Mouse (Mus musculus) embryo, embryonic 9.5 days (tissue): ENCODE data around the gene Tex36.
A peak's percentile ranks its signal among the peaks of the same experiment; 100 is the strongest.

ENCODE experiments used
- DNase-seq: peaks from one replicate; pipeline ENCODE4 v3.0.0-alpha.2; 2017; ENCODE audit errors: extremely low spot score

Tex36 gene

GRCm38 (mm10) chr7:133602058-133602457, at the start of gene Tex36:
Gene Tex36, minus strand, starts transcription at chr7:133602158.
- DNase-seq, result no peak

DNA sequence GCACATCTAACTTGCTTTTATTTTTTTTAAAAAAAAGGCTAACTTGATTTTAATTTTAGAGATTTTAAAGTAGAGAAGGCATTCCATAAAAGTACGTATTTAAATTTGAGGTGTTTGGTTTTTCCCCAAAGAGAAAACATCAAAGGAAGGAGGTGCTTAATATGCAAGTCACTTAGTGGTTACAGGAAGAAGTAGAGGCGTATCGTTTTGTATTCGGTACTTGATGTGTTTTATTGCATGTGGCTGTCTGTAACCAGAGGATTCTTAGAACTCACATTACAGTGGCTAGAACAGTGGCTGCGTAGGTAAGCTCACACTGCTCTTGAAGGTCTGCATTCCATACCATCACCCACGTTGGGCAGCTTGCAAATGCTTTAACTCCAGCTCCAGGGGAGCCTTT, 43.8 kb upstream of the Tex36 start:
- DNase-seq, result no peak

DNA sequence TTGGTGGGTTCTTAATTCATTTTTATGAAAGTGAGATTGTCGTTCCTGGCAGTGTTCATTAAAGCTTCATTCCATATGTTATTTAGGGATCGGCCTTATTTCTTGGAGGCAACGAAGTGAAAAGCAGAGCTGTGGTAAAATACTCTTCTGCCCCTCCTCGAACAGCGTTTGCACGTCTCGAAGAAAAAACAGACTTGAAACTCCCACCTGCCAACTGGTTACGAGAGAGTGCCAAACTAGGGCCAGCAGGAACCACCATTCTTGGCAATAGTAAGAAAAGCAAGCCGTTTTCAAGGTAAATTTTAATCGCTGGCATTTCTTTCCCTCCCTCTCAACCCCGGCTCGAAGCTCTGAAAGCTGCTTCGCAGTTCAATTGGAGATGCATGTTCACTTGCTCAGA, 36.9 kb upstream of the Tex36 start:
- DNase-seq, result no peak

DNA sequence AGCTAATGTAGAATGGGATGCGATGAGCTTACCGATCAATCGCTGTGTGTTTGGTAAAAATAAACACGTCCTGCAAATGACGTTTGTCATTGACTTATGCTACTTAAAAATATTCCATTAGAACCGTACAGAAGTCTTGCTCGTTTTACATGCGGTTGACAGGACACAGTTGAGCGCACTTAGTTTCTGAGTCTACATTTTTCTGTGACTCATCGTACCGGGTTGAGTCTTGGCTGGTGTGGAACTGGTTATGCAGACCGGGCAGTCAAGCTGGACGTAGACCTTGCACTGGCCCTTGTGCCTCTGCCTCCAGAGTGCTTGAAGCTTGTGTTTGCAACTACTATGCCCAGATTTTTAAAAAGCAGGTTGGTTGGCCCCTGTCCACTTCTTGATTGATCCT, 36.3 kb upstream of the Tex36 start:
- no peak for DNase-seq

DNA sequence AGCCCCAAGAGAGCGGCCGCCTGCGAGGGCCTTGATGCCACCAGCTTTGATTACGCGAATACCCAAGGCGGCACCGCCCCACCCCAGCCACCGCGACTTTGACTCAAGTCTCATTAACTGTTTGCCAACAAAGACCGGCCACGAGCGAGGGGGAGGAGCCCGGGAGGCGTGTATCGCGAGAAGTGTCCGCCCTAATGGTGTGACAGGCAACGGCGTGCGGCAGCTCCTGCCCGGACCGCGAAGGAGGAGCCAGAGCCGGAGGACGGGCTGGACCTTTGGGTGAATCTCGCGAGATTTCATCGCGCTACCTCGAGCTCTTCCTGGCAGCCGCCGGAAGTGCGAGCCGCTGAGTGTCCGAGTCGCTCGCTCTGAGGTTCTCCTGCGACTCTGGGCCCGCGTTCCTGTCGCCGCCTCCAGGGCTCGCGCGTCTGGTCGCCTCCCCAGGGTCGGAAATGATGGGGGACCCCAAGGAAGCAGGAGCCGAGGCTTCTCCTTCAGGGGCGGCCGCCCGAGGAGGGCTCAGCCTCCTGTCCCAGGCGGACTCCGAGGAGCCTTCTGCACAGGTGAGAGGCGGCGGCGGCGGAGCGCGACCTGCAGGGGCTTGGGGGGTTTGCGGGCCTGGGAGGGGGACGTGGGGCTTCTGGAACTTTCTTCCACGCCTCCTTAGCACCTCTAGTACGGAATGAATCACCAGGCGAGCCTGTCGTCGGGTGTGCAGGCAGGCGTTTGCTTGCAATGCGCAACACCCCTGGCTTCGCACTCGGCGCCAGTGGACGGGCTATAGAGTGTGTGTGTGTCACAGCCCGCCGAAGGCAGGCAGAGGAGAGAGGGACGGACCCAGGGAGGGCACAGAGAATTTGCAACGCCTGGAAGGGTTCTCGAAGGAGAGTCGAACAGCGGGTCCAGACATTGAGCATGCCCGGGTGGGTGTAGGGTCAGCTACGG, 35.7 kb upstream of the Tex36 start, which contains the start of gene Edrf1:
Gene Edrf1 (plus strand): TSS at position 183 of the 945 bp plus-strand sequence.
- peak; percentile 99 for DNase-seq

DNA sequence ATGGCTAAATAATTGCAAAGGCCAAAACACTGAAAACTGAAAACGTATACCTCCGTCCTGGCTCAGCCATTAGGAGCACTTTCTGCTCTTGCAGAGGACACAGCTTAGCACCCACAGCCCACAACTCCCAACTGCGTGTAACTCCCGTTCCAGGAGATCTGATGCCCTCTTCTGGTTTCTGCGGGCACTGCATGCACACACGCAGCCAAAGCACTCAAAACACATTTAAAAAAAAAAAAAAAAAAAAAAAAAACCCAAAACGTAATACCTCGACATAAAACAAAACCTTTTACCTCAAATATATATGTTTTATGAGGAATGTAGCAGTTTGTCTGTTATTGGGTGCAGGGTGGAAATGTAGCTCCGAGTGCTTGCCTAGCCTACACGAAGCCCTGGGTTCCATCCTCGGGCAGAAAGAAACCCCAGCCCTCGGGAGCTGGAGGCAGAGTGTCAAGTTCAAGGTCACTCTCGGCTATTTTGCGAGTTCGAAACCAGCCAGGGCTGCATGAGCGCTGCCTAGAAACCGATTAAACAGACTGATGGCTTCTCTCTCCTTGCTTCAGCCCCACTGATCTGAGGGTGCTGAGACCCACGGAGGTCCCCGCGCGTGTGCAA, 34.9 kb upstream of the Tex36 start:
- DNase-seq, result peak; percentile 87

- peak; percentile 28 for DNase-seq
These were observed 33.1 kb upstream of the Tex36 start for GRCm38 (mm10) chr7:133634932-133635650.

GRCm38 (mm10) chr7:133632476-133632875, 30.5 kb upstream of the Tex36 start:
- DNase-seq, result peak; percentile 52

- DNase-seq, result no peak
These were observed 28.9 kb upstream of the Tex36 start for GRCm38 (mm10) chr7:133630821-133631220.

GRCm38 (mm10) chr7:133627184-133627936, 25.4 kb upstream of the Tex36 start:
- no peak for DNase-seq

GRCm38 (mm10) chr7:133623226-133623625, 21.3 kb upstream of the Tex36 start:
- no peak for DNase-seq

DNA sequence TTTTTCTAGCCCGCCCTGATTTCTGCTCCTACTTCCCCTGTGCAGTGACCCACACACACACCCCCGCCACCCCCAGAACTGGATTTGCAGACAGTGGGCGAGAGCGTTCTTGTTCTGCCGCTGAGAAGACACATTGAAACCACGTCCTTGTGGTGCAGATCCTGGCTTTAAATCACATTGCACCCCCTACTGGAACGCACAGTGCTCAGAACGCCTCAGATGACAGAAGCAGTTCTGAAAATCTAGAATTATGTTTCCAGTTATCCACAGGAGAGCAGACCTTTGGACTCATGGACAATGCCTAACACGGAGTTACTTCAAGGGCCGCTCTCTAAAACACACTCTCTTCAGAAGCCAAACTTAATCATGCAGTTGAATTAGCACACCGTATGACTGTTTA, 18.8 kb upstream of the Tex36 start:
- DNase-seq, result peak; percentile 10

- no peak for DNase-seq
These were observed 11.0 kb upstream of the Tex36 start for GRCm38 (mm10) chr7:133612981-133613380.

GRCm38 (mm10) chr7:133609585-133609984, 7.6 kb upstream of the Tex36 start:
- no peak for DNase-seq

- no peak for DNase-seq
These were observed 6.8 kb upstream of the Tex36 start for GRCm38 (mm10) chr7:133608631-133609340.

DNA sequence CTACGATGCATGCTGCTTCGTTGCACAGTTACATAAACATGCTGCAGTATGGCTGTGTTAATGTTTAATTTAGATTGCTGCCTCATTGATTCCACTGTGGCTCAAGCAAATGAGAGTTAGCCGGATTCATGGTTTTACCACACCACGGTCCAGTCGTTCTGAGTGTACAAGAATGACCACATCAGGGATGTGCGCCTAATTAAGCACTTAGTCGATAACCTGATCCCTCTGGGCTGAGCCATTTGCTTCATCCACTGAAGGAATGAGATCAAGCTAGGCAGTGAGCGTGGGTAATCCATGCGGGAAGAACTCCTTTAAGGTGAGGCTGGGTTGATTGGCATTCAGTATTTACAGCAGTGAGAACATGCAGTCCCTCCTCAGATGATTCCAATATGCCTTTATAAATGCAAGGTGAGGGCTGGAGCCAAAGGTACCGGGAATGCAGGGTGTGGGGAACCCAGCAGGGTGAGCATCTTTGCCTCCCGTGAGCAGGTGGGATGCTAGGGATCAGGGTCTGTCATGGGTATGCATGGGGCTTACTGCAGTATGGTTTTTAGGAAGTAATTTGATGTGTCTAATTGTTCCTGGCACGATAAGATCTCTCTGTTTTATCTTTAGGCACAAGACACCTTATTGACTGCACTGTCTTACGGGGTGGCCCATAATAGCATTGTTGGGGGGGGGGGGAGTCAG, 6.1 kb upstream of the Tex36 start:
- DNase-seq, result no peak

GRCm38 (mm10) chr7:133607331-133607730, 5.4 kb upstream of the Tex36 start:
- no peak for DNase-seq

DNA sequence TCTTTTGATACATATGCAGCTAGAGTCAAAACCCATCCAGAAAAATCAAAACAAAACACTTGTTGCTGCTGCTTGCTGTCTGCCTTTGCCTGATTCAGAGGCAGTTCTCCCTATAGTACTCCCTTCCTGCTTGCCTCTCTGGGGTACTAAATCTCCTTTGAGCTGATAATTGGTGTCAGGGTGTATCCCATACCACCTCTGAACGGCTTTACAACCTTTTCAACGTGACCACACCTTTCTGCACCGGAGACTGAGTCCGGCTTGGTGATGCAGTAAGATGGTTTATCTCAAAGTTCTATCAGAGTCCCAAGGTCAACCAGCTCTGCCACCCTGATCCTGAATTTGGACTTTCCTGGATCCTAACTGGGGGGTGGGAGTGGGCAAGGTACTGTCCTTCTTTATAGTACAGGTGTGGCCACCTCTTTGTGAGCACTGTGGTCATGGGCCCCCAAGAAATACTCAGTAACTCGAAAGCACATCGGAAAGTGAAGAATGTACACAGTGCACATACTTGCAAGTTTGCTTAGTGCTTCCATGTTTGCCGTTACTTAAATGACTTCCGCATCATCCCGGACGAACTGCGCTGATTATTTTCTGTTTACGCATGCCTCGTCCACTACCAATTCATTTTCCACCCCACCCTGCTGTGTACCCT, 2.6 kb upstream of the Tex36 start:
- no peak for DNase-seq

DNA sequence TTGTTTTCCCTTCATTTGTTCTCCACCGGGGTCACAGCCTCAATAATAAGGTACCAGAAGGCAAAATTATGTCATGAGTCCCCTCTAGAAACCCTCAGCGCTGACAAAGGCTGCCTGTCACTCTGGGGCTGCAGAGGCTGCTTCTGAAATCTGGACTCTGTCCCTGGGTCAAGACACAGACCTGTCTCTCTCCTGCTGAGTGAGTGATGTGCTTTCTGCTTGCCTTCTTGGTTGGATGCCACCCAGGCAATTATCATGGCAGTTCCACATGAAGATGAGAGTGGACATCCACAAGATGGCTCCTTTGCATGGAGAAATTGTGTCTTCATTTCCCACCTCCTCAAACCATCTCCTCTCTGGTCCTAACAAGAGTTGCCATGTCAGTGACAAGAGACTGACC, 1.2 kb upstream of the Tex36 start:
- no peak for DNase-seq

DNA sequence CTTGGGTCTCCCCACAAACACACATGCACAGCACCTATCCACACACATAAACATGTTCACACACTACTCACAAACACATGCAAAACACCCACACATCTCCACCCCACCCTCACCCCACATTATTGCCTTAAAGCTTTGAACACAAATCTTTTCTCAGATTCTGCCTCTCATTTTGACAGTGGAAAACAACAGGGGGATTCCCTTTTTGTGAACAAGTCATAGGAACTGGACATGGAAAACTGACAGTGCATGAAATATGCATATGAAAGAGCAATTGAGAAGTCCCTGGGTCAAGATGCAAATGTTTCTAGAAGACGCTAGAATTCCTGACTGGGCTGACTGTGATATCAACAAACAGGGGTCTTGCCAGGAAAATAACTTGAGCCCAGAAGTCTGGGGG, 1.4 kb downstream of the Tex36 start:
- DNase-seq, result no peak
